Mouse (Mus musculus): ENCODE measurements around the gene Kcnd3. TPM values are rescaled to one million over a fixed set of nuclear protein-coding genes. Genes with fewer than 3 reads are reported as not detected.

The Kcnd3 gene
- polyA plus RNA-seq, 1 experiment, result 0.58 TPM

DNA sequence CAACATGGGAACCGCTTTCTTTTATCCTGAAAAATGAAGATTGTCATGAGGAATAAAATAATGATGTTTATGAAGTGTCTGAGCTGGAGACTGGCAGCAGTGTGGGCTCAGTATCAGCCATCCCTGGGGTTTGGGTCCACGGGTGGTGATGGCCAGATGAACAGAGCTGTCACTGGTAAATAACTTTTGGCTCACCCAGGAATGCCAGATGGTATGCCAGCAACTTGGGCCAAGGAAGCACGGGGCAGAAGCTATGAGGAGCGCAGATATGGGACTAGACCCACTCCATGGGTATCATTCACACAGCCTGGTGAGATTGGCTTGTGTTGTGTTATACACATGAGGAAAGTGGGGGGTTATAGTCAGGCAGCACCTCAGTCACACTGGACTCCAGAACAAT lies 26.7 kb downstream of the Kcnd3 start:
- no peaks in the 10 kb centered on the region for H3K4me1 ChIP-seq (replicated peaks; ENCODE audit: control insufficient read depth, insufficient read depth, low read length)
- no peak overlapping the region for H3K27ac ChIP-seq (ENCODE audit: control insufficient read depth, insufficient read depth, low read length)
- no peak overlapping the region for H3K4me3 ChIP-seq (ENCODE audit: control insufficient read depth, insufficient read depth, low read length)
- WGBS, result 94% methylated on average over 4 of the region's 4 CpGs
- DNase-seq, result no peak
- H3K36me3 ChIP-seq (ENCODE audit: control insufficient read depth, insufficient read depth, low read length), result no peaks in the 10 kb centered on the region
- no peaks in the 10 kb centered on the region for H3K27me3 ChIP-seq (ENCODE audit: control insufficient read depth, insufficient read depth, low read length)
- no peak for TF ChIP-seq POLR2A (IDR thresholded peaks at IDR 0.05; ENCODE audit: control insufficient read depth, extremely low read depth, insufficient read depth, low read length, poor library complexity)
- TF ChIP-seq CTCF (IDR thresholded peaks at IDR 0.05; ENCODE audit: borderline replicate concordance, control insufficient read depth, extremely low read depth, insufficient read depth, low read length, poor library complexity), result no peak

DNA sequence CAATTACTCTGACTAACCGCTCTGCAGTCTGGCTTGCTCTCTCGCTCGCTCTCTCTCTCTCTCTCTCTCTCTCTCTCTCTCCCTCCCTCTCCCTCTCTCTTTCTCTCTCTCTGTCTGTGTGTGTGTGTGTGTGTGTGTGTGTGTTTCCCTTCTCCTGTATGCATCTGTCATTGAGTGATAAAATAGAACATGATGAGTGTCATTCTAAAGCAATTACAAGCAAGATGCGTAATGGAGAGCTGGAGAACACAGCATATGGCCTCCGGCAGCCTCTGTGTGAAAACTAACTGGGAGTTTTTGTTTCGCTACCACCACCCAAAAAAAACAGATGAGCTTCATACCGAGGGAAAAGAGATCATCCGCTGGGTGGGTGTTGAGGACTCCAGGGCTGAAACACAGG lies 29.3 kb downstream of the Kcnd3 start:
- Histone ChIP-seq H3K27me3 (ENCODE audit: control insufficient read depth, insufficient read depth, low read length) (no peaks in the 10 kb centered on the region), H3K4me3 (ENCODE audit: control insufficient read depth, insufficient read depth, low read length) (no peak overlapping the region), H3K36me3 (ENCODE audit: control insufficient read depth, insufficient read depth, low read length) (no peaks in the 10 kb centered on the region), H3K4me1 (replicated peaks; ENCODE audit: control insufficient read depth, insufficient read depth, low read length) (no peaks in the 10 kb centered on the region), H3K27ac (ENCODE audit: control insufficient read depth, insufficient read depth, low read length) (no peak overlapping the region)
- WGBS, result 92% methylated on average over 8 of the region's 8 CpGs
- no peak for TF ChIP-seq CTCF (IDR thresholded peaks at IDR 0.05; ENCODE audit: borderline replicate concordance, control insufficient read depth, extremely low read depth, insufficient read depth, low read length, poor library complexity)
- TF ChIP-seq POLR2A (IDR thresholded peaks at IDR 0.05; ENCODE audit: control insufficient read depth, extremely low read depth, insufficient read depth, low read length, poor library complexity), result no peak
- DNase-seq, result no peak

DNA sequence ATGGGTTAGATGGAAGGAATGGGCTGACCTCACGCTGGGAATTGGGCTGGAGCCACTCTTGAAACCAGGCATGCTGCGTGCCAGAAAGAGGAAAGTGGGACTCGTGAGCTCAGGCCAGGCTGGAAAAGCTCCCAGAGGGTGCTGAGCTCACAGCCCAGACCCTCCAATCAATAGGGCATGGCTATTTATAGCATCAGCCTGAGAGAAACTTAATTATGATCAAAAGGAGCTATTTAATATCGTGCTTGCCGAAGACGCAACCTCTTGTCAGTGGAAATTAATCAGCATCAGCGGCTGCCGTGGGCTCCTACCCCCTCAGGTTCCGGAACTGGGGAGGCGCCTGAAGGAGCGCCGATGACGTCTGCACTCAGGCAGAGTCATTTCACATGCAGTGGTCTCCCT lies 31.5 kb downstream of the Kcnd3 start:
- Histone ChIP-seq H3K36me3 (ENCODE audit: control insufficient read depth, insufficient read depth, low read length) (no peaks in the 10 kb centered on the region), H3K4me3 (ENCODE audit: control insufficient read depth, insufficient read depth, low read length) (no peak overlapping the region), H3K4me1 (replicated peaks; ENCODE audit: control insufficient read depth, insufficient read depth, low read length) (no peaks in the 10 kb centered on the region), H3K27me3 (ENCODE audit: control insufficient read depth, insufficient read depth, low read length) (no peaks in the 10 kb centered on the region), H3K27ac (ENCODE audit: control insufficient read depth, insufficient read depth, low read length) (no peak overlapping the region)
- no peak for DNase-seq
- 88% methylated on average over 13 of the region's 13 CpGs for WGBS
- TF ChIP-seq CTCF (IDR thresholded peaks at IDR 0.05; ENCODE audit: borderline replicate concordance, control insufficient read depth, extremely low read depth, insufficient read depth, low read length, poor library complexity) (no peak), POLR2A (IDR thresholded peaks at IDR 0.05; ENCODE audit: control insufficient read depth, extremely low read depth, insufficient read depth, low read length, poor library complexity) (no peak)

DNA sequence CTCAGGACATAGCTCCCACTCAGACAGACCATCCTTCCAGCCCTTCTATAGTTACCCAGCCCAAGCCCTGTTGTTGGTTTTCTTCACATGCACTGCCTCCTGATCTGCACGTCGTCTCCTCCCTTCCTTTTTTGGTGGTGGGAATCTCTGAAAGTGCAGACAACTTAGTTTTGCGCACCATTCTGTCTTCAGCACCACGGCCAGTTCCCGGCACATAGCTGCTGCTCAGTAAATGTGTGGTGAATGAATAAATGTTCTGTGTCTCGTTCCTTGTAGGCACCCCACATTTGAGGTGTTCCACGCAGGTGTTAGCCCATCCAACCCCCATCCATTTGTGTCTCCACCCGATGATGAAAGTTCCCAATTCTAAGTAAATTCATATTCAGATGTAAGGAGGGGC lies 35.0 kb downstream of the Kcnd3 start:
- no peak for DNase-seq
- Histone ChIP-seq H3K36me3 (ENCODE audit: control insufficient read depth, insufficient read depth, low read length) (no peaks in the 10 kb centered on the region), H3K27me3 (ENCODE audit: control insufficient read depth, insufficient read depth, low read length) (no peaks in the 10 kb centered on the region), H3K4me3 (ENCODE audit: control insufficient read depth, insufficient read depth, low read length) (no peak overlapping the region), H3K4me1 (replicated peaks; ENCODE audit: control insufficient read depth, insufficient read depth, low read length) (no peaks in the 10 kb centered on the region), H3K27ac (ENCODE audit: control insufficient read depth, insufficient read depth, low read length) (no peak overlapping the region)
- TF ChIP-seq CTCF (IDR thresholded peaks at IDR 0.05; ENCODE audit: borderline replicate concordance, control insufficient read depth, extremely low read depth, insufficient read depth, low read length, poor library complexity), result no peak
- TF ChIP-seq POLR2A (IDR thresholded peaks at IDR 0.05; ENCODE audit: control insufficient read depth, extremely low read depth, insufficient read depth, low read length, poor library complexity), result no peak
- WGBS, result 42% methylated on average over 8 of the region's 8 CpGs

DNA sequence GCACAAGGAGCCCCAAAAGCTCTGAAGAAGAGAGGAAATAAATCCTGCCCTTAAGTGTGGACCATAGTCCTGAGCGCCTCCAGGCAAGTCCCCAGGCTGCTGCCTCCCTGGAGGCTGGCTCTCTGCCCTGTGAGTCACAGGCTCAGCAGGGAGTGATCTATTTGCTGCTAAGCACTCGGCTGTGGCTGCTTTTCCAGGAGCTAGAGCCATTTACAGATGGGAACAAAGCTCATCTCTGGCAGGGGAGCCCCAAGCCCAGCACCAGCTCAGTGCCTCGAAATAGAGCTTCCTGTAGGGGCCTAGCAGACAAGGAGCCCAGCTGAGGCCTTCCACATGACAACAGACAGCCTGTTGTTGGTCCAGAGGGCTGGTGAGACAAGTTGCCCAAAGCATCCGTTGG lies 37.5 kb downstream of the Kcnd3 start:
- no peak for DNase-seq
- no peak overlapping the region for H3K27ac ChIP-seq (ENCODE audit: control insufficient read depth, insufficient read depth, low read length)

DNA sequence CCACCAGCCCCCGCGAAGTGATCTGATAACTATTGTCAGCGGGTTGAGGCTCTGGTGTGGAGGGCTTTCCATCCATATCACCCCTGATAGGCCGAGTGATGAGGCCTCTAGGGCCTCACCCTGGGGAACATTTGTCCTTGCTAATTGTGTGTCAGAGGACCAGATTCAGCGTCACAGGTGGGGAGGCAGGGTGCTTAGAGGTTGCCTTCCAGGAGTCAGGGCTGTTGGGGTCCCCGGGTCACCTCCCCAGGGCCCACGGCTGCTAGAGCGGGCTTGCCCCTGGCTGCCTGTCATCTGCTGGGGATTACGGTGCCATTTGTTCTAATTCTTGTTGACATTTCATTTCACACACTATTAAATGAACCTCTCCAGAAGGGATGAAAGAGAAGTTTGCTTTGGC lies 42.8 kb downstream of the Kcnd3 start:
- 57% methylated on average over 9 of the region's 9 CpGs for WGBS
- H3K4me3 ChIP-seq (ENCODE audit: control insufficient read depth, insufficient read depth, low read length), result no peak overlapping the region
- no peak for DNase-seq
- no peaks in the 10 kb centered on the region for H3K36me3 ChIP-seq (ENCODE audit: control insufficient read depth, insufficient read depth, low read length)
- no peaks in the 10 kb centered on the region for H3K4me1 ChIP-seq (replicated peaks; ENCODE audit: control insufficient read depth, insufficient read depth, low read length)
- TF ChIP-seq CTCF (IDR thresholded peaks at IDR 0.05; ENCODE audit: borderline replicate concordance, control insufficient read depth, extremely low read depth, insufficient read depth, low read length, poor library complexity) (no peak), POLR2A (IDR thresholded peaks at IDR 0.05; ENCODE audit: control insufficient read depth, extremely low read depth, insufficient read depth, low read length, poor library complexity) (no peak)
- H3K27ac ChIP-seq (ENCODE audit: control insufficient read depth, insufficient read depth, low read length), result no peak overlapping the region
- no peaks in the 10 kb centered on the region for H3K27me3 ChIP-seq (ENCODE audit: control insufficient read depth, insufficient read depth, low read length)

More for the DNA sequence above, 37.5 kb downstream of the Kcnd3 start:
- Histone ChIP-seq H3K27me3 (ENCODE audit: control insufficient read depth, insufficient read depth, low read length) (no peaks in the 10 kb centered on the region), H3K4me3 (ENCODE audit: control insufficient read depth, insufficient read depth, low read length) (no peak overlapping the region), H3K36me3 (ENCODE audit: control insufficient read depth, insufficient read depth, low read length) (no peaks in the 10 kb centered on the region), H3K4me1 (replicated peaks; ENCODE audit: control insufficient read depth, insufficient read depth, low read length) (no peaks in the 10 kb centered on the region)
- no peak for TF ChIP-seq POLR2A (IDR thresholded peaks at IDR 0.05; ENCODE audit: control insufficient read depth, extremely low read depth, insufficient read depth, low read length, poor library complexity)
- WGBS, result 44% methylated on average over 4 of the region's 4 CpGs

DNA sequence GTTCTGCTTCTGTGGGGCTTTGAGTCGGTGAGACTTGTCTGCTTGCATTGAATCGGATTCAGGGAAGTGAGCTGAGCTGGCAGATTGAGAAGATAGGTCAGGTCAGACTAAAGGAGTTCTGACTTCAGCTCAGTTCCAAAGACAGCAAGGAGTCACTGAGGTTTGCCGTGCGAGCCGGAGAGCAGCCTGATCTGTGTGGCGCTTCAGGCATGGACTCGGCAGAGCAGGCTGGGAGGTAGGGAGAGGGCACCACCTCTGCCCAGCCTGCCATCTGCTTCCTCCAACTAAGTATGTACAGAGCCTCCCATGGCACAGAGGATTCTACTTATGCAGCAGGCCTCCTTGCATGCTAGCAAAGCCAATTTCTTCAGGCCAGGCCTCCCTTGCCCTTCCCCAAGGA lies 44.1 kb downstream of the Kcnd3 start:
- Histone ChIP-seq H3K4me3 (ENCODE audit: control insufficient read depth, insufficient read depth, low read length) (no peak overlapping the region), H3K27ac (ENCODE audit: control insufficient read depth, insufficient read depth, low read length) (no peak overlapping the region), H3K27me3 (ENCODE audit: control insufficient read depth, insufficient read depth, low read length) (no peaks in the 10 kb centered on the region), H3K36me3 (ENCODE audit: control insufficient read depth, insufficient read depth, low read length) (no peaks in the 10 kb centered on the region), H3K4me1 (replicated peaks; ENCODE audit: control insufficient read depth, insufficient read depth, low read length) (no peaks in the 10 kb centered on the region)
- no peak for DNase-seq
- WGBS, result 87% methylated on average over 7 of the region's 7 CpGs
- TF ChIP-seq POLR2A (IDR thresholded peaks at IDR 0.05; ENCODE audit: control insufficient read depth, extremely low read depth, insufficient read depth, low read length, poor library complexity), result no peak

All from thymus, adult 2 months (tissue).